ENCODE assay signal across 21 mouse cellular contexts in the genomic region with DNA sequence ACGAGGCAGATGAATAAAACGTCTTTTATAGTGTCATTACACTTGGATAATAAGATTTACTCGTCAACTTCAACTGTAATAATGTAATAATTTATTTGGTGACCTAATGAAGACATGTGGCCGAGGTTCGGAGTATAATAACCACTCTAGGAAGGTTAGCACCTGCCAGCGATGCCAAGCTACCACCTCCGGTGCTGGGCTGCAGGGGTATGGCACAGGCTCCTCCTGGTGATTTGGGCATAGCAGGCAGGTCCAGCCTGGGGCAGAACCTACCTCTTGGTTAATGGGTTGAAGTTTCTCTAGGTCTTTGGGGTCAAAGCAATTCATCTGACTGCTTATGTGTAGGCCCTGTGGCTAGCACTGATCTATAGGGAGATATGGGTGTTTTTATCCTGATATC.
DNase-seq lines count a peak whose midpoint lies in the region; ATAC-seq and TF ChIP-seq lines count a peak whose summit lies in the region.
"Had no signal": no experiment of that assay in that cellular context is flagged by ENCODE, and none has a peak within 500 bp of the region (broad histone marks: within the 10 kb centered on the region; RNA-seq: fewer than 3 reads in every experiment).

No protein-coding gene starts in this region.

- H3K9ac ChIP-seq in heart, embryonic 12.5 days, result no peak overlapping the region
- no peak overlapping the region for H3K9ac ChIP-seq in liver, postnatal 0 days (replicated peaks)
- no peak overlapping the region for H3K9ac ChIP-seq in stomach, postnatal 0 days (ENCODE audit: low read length)
- H3K9ac ChIP-seq: embryonic facial prominence, embryonic 12.5 days; forebrain, embryonic 12.5 days; heart, embryonic 13.5 days; hindbrain, embryonic 13.5 days had no signal

- H3K9me3 ChIP-seq in heart, embryonic 12.5 days (replicated peaks), result no peaks in the 10 kb centered on the region
- H3K9me3 ChIP-seq in liver, postnatal 0 days (ENCODE audit: low read length), result no peaks in the 10 kb centered on the region
- no peaks in the 10 kb centered on the region for H3K9me3 ChIP-seq in stomach, postnatal 0 days (ENCODE audit: control insufficient read depth, low read length)
- H3K9me3 ChIP-seq: embryonic facial prominence, embryonic 12.5 days; forebrain, embryonic 12.5 days; heart, embryonic 13.5 days; hindbrain, embryonic 13.5 days had no signal

- 85% methylated on average over 7 of the region's 7 CpGs for WGBS in heart, embryonic 12.5 days
- WGBS in liver, postnatal 0 days (ENCODE audit: insufficient replicate concordance), result 70% methylated on average over 7 of the region's 7 CpGs
- WGBS in stomach, postnatal 0 days, result 81% methylated on average over 7 of the region's 7 CpGs

- H3K4me2 ChIP-seq in heart, embryonic 12.5 days, result no peak overlapping the region
- H3K4me2 ChIP-seq in liver, postnatal 0 days (ENCODE audit: low read depth, low read length), result no peak overlapping the region
- no peak overlapping the region for H3K4me2 ChIP-seq in stomach, postnatal 0 days (replicated peaks; ENCODE audit: low read depth)
- H3K4me2 ChIP-seq: embryonic facial prominence, embryonic 12.5 days; forebrain, embryonic 12.5 days; heart, embryonic 13.5 days; hindbrain, embryonic 13.5 days had no signal

- ATAC-seq in heart, embryonic 12.5 days (ENCODE audit: insufficient number of reproducible peaks, low FRiP score), result no peak
- no peak for ATAC-seq in liver, postnatal 0 days
- no peak for ATAC-seq in stomach, postnatal 0 days (ENCODE audit: low FRiP score, low TSS enrichment)
- ATAC-seq: activated CD4-positive, CD25-positive, alpha-beta regulatory T cell, adult 4 months; forebrain, embryonic 16.5 days; hindbrain, postnatal 0 days; Patski had no signal

- no peaks in the 10 kb centered on the region for H3K4me1 ChIP-seq in heart, embryonic 12.5 days (replicated peaks)
- H3K4me1 ChIP-seq in liver, postnatal 0 days (ENCODE audit: insufficient read depth), result no peaks in the 10 kb centered on the region
- no peaks in the 10 kb centered on the region for H3K4me1 ChIP-seq in stomach, postnatal 0 days (replicated peaks; ENCODE audit: control insufficient read depth, insufficient read depth)
- H3K4me1 ChIP-seq: embryonic facial prominence, embryonic 12.5 days; heart, embryonic 13.5 days had no signal

- H3K27ac ChIP-seq in heart, embryonic 12.5 days (ENCODE audit: poor library complexity, severe bottlenecking), result no peak overlapping the region
- no peak overlapping the region for H3K27ac ChIP-seq in liver, postnatal 0 days (ENCODE audit: low read depth)
- no peak overlapping the region for H3K27ac ChIP-seq in stomach, postnatal 0 days (replicated peaks)
- H3K27ac ChIP-seq: embryonic facial prominence, embryonic 12.5 days; forebrain, embryonic 12.5 days; heart, embryonic 13.5 days; hindbrain, embryonic 13.5 days; hindbrain, postnatal 0 days had no signal

- TF ChIP-seq CTCF in liver, postnatal 0 days (IDR thresholded peaks at IDR 0.05; ENCODE audit: low read depth), result no peak
- TF ChIP-seq CTCF in stomach, postnatal 0 days (IDR thresholded peaks at IDR 0.05; ENCODE audit: low read depth), result no peak

- TF ChIP-seq EP300 in liver, postnatal 0 days (IDR thresholded peaks at IDR 0.05; ENCODE audit: low read depth), result no peak
- TF ChIP-seq EP300 in stomach, postnatal 0 days (optimal IDR thresholded peaks at IDR 0.05), result no peak

- peak; percentile 55 for DNase-seq in heart, adult 11 months
- peak; percentile 9 for DNase-seq in liver, postnatal 0 days
- DNase-seq in liver, result no peak
- peak; percentile 16 for DNase-seq in urinary bladder, adult 2 months (ENCODE audit: low spot score)
- no peak for DNase-seq in urinary bladder, postnatal 14 days (ENCODE audit: low spot score)
- peak; percentile 5 for DNase-seq in stomach, postnatal 0 days (ENCODE audit: low spot score)
- DNase-seq: adrenal gland, postnatal 14 days; cerebellum, adult 18-20 months; cerebellum, adult 9-11 months; cerebellum, postnatal 36 days; gastrocnemius, postnatal 14 days; heart, postnatal 36 days had no signal

- no peak overlapping the region for H3K4me3 ChIP-seq in heart, embryonic 12.5 days
- no peak overlapping the region for H3K4me3 ChIP-seq in liver, postnatal 0 days (ENCODE audit: low read depth, low read length)
- no peak overlapping the region for H3K4me3 ChIP-seq in stomach, postnatal 0 days (ENCODE audit: low read depth, low read length)
- H3K4me3 ChIP-seq: embryonic facial prominence, embryonic 12.5 days; forebrain, embryonic 12.5 days; heart, embryonic 13.5 days; hindbrain, embryonic 13.5 days had no signal

- no peaks in the 10 kb centered on the region for H3K36me3 ChIP-seq in heart, embryonic 12.5 days
- no peaks in the 10 kb centered on the region for H3K36me3 ChIP-seq in liver, postnatal 0 days (replicated peaks; ENCODE audit: insufficient read depth, low read length)
- no peaks in the 10 kb centered on the region for H3K36me3 ChIP-seq in stomach, postnatal 0 days (ENCODE audit: control insufficient read depth, insufficient read depth, low read length)
- H3K36me3 ChIP-seq: embryonic facial prominence, embryonic 12.5 days; forebrain, embryonic 12.5 days; heart, embryonic 13.5 days; hindbrain, embryonic 13.5 days had no signal

- peaks cover 35% of the 10 kb centered on the region for H3K27me3 ChIP-seq in heart, embryonic 12.5 days (replicated peaks)
- H3K27me3 ChIP-seq in liver, postnatal 0 days (ENCODE audit: insufficient read depth, low read length), result no peaks in the 10 kb centered on the region
- no peaks in the 10 kb centered on the region for H3K27me3 ChIP-seq in stomach, postnatal 0 days (ENCODE audit: control insufficient read depth, insufficient read depth, low read length)
- H3K27me3 ChIP-seq: embryonic facial prominence, embryonic 12.5 days; forebrain, embryonic 12.5 days; hindbrain, embryonic 13.5 days had no signal

Comparison
In these comparisons a context has a peak if more than half of its experiments do, and no peak if none do; other contexts are left out.
1. DNase-seq: peak in heart, adult 11 months (single experiment), liver, postnatal 0 days (single experiment), urinary bladder, adult 2 months (single experiment) and stomach, postnatal 0 days (single experiment); none in liver (single experiment) and urinary bladder, postnatal 14 days (single experiment).